Mouse (Mus musculus): ENCODE data around the gene Rpain. TPM values are rescaled to one million over a fixed set of nuclear protein-coding genes. Genes with fewer than 3 reads are reported as not detected.

The Rpain gene
- total and polyA plus RNA-seq, 2 experiments from 2014 or later = 24.7 to 54.7 TPM

GRCm38 (mm10) chr11:71017051-71017450 is 47.0 kb downstream of the Rpain start:
- ATAC-seq (no peak), DNase-seq (no peak)
- no peak overlapping the region for H3K27ac ChIP-seq (ENCODE audit: low read depth, low read length)
- TF ChIP-seq CTCF (IDR thresholded peaks at IDR 0.05; ENCODE audit: low read depth) = no peak
- peaks cover 22% of the 10 kb centered on the region for H3K4me1 ChIP-seq (ENCODE audit: insufficient read depth)
- WGBS = 85% methylated on average over 1 of the region's 1 CpGs
- H3K4me2 ChIP-seq (ENCODE audit: low read depth) = no peak overlapping the region
- no peaks in the 10 kb centered on the region for H3K27me3 ChIP-seq (ENCODE audit: insufficient read depth, low read length)
- H3K9ac ChIP-seq = no peak overlapping the region
- H3K9me3 ChIP-seq (ENCODE audit: low read length) = no peaks in the 10 kb centered on the region
- H3K36me3 ChIP-seq (ENCODE audit: insufficient read depth) = peaks cover 11% of the 10 kb centered on the region
- H3K4me3 ChIP-seq (ENCODE audit: low read depth, low read length) = no peak overlapping the region

DNA sequence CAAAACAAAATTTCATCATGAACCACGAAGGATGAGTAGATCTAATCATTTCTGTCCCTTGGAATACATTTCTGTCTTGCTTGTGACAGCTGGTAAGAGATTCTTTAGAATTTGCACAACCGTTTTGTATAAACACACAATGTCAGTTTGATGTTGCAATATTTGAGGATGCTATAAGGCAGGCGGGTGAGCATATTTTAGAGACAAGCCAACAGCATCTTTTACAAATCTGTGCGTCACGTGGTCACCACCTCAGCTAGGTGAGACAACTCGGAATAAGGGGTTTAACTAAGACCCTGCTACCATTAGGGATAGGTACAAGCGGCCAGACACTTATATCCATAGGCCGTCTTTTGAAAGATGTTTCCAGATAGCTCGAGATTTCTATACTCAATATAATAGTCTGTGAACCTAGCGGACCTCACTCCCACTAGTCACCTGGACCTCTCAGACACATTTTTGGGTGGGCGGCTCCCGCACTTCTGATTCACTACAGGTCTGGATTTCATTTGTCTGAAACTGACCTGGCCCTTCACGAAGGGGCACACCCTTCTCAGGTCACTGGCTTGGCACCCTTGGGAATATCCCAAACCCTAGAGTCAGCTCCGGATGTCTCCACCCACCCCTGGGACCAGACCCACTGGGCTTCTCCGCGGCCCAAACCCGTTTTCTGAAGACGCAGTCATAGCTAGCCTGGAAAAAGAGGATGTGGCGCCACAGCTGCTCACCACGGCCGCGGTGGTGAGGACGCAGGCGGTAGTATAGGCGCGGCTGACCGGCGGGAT is 48.6 kb downstream of the Rpain start:
- Histone ChIP-seq H3K9me3 (ENCODE audit: low read length) (no peaks in the 10 kb centered on the region), H3K4me2 (ENCODE audit: low read depth) (peak overlapping the region; percentile 65), H3K4me3 (ENCODE audit: low read depth, low read length) (peak overlapping the region; percentile 98), H3K36me3 (ENCODE audit: insufficient read depth) (peaks cover 4% of the 10 kb centered on the region; the same call in 1 of the 2 replicates), H3K4me1 (ENCODE audit: insufficient read depth) (peaks cover 22% of the 10 kb centered on the region), H3K27me3 (ENCODE audit: insufficient read depth, low read length) (no peaks in the 10 kb centered on the region), H3K9ac (peak overlapping the region; percentile 84), H3K27ac (ENCODE audit: low read depth, low read length) (peak overlapping the region; percentile 91)
- 6% methylated on average over 28 of the region's 28 CpGs for WGBS
- DNase-seq = no peak
- peak; percentile 4 for ATAC-seq
- TF ChIP-seq CTCF (IDR thresholded peaks at IDR 0.05; ENCODE audit: low read depth) = no peak

DNA sequence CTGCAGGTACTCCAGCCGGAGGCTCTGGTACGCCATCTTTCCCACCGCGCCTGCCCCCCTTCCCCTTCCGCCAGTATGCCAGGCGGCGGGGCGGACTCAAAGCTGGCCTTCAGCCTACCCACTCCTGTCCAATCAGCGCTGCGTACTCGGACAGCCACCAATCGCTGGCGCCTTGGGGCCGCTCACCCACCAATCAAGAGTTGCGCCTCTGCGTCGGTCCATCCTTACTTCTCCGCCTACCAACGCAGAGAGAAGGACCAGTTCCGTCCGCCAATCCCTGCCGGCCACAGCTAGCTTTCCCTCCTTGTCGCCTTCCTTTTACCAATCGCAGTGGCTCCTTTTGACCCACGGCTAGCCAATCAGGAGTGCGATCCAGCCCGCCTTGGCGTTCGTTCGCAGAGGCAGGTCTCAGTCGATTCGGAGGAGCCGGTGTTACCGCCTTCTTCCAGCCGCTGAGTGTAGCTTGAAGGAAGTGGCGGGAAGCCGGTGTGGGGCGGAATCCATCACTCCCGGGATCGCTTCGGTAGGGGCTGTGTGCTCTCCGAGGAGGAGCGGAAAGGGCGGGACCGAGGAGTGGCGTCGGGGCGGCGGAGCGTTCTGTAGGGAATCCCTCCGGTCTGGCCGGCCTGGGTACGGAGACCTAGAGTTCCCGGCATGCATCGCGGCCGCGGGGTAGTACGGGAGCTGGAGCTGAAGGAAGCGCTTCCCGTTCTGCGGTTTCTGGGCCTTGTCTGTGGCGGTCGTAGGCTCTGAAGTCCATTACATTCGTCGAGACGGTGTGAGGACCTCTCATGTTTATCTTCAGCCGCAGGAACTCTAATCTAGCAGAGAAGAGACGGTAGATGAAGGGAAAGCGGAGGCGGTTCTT is 49.4 kb downstream of the Rpain start, which contains the start of the genes Mis12 and Derl2:
Gene Mis12, plus strand, starts transcription at position 411 of the 868 bp plus-strand sequence.
Gene Derl2, minus strand, starts transcription at position 641 of the 868 bp plus-strand sequence.
- H3K4me1 ChIP-seq (ENCODE audit: insufficient read depth) = peaks cover 22% of the 10 kb centered on the region
- DNase-seq = peak; percentile 100
- H3K4me2 ChIP-seq (ENCODE audit: low read depth) = peak within 1 kb of the TSS; percentile 65
- peak within 1 kb of the TSS; percentile 98 for H3K4me3 ChIP-seq (ENCODE audit: low read depth, low read length)
- H3K27me3 ChIP-seq (ENCODE audit: insufficient read depth, low read length) = no peaks in the 10 kb centered on the region
- H3K9me3 ChIP-seq (ENCODE audit: low read length) = no peaks in the 10 kb centered on the region
- H3K9ac ChIP-seq = peak within 1 kb of the TSS; percentile 84
- 1% methylated on average over 69 of the region's 71 CpGs for WGBS
- H3K36me3 ChIP-seq (ENCODE audit: insufficient read depth) = no peaks in the 10 kb centered on the region
- peak; percentile 3; the same call in 1 of the 2 replicates for TF ChIP-seq CTCF (IDR thresholded peaks at IDR 0.05; ENCODE audit: low read depth)
- H3K27ac ChIP-seq (ENCODE audit: low read depth, low read length) = peak within 1 kb of the TSS; percentile 92
- peak; percentile 99 for ATAC-seq

Other genes with a start within 250 kb of the Rpain start
- 13.4 and 14.8 TPM in 2 replicates for gene Zfp3, start 206.0 kb upstream of the Rpain start, total RNA-seq (2014; rRNA removed)
- 13.5 and 15.1 TPM in 2 replicates for gene Zfp3, start 206.0 kb upstream of the Rpain start, polyA plus RNA-seq (2015; fragmentation: Nextera tagmentation; extraction: Ambion mirVana)
- gene Scimp, start 157.6 kb upstream of the Rpain start, total RNA-seq (2014; rRNA removed) = not detected in 2 replicates
- 0.15 TPM in 1 of 2 replicates, not detected in the other for gene Scimp, start 157.6 kb upstream of the Rpain start, polyA plus RNA-seq (2015; fragmentation: Nextera tagmentation; extraction: Ambion mirVana)
- 107 and 109 TPM in 2 replicates for gene Rabep1, start 125.4 kb upstream of the Rpain start, total RNA-seq (2014; rRNA removed)
- 81.5 and 103 TPM in 2 replicates for gene Rabep1, start 125.4 kb upstream of the Rpain start, polyA plus RNA-seq (2015; fragmentation: Nextera tagmentation; extraction: Ambion mirVana)
- 98.1 and 103 TPM in 2 replicates for gene Nup88, start 240 bp upstream of the Rpain start, total RNA-seq (2014; rRNA removed)
- gene Nup88, start 240 bp upstream of the Rpain start, polyA plus RNA-seq (2015; fragmentation: Nextera tagmentation; extraction: Ambion mirVana) = 101 and 102 TPM in 2 replicates
- 19.5 and 24.3 TPM in 2 replicates for gene C1qbp, start 12.8 kb downstream of the Rpain start, total RNA-seq (2014; rRNA removed)
- 225 and 233 TPM in 2 replicates for gene C1qbp, start 12.8 kb downstream of the Rpain start, polyA plus RNA-seq (2015; fragmentation: Nextera tagmentation; extraction: Ambion mirVana)
- gene Dhx33, start 34.2 kb downstream of the Rpain start, total RNA-seq (2014; rRNA removed) = 25.8 and 26.7 TPM in 2 replicates
- 7.4 and 9.7 TPM in 2 replicates for gene Dhx33, start 34.2 kb downstream of the Rpain start, polyA plus RNA-seq (2015; fragmentation: Nextera tagmentation; extraction: Ambion mirVana)
- gene Mis12, start 49.4 kb downstream of the Rpain start, total RNA-seq (2014; rRNA removed) = 15.3 and 19.3 TPM in 2 replicates
- gene Mis12, start 49.4 kb downstream of the Rpain start, polyA plus RNA-seq (2015; fragmentation: Nextera tagmentation; extraction: Ambion mirVana) = 8.0 and 13.9 TPM in 2 replicates
- 27.0 and 35.0 TPM in 2 replicates for gene Derl2, start 49.6 kb downstream of the Rpain start, total RNA-seq (2014; rRNA removed)
- gene Derl2, start 49.6 kb downstream of the Rpain start, polyA plus RNA-seq (2015; fragmentation: Nextera tagmentation; extraction: Ambion mirVana) = 21.5 and 25.1 TPM in 2 replicates
- 611 and 642 TPM in 2 replicates for gene 6330403K07Rik, start 63.3 kb downstream of the Rpain start, total RNA-seq (2014; rRNA removed)
- gene 6330403K07Rik, start 63.3 kb downstream of the Rpain start, polyA plus RNA-seq (2015; fragmentation: Nextera tagmentation; extraction: Ambion mirVana) = 634 and 640 TPM in 2 replicates
- not detected in 2 replicates for gene Nlrp1a, start 174.5 kb downstream of the Rpain start, total RNA-seq (2014; rRNA removed)
- gene Nlrp1a, start 174.5 kb downstream of the Rpain start, polyA plus RNA-seq (2015; fragmentation: Nextera tagmentation; extraction: Ambion mirVana) = 0.04 TPM in 1 of 2 replicates, not detected in the other

Measured in forebrain, postnatal 0 days (tissue).